Comparison of ENCODE assay signal across 10 mouse cellular contexts in genomic region chr11:69090367-69090766, GRCm38 (mm10). TPM values are rescaled to one million over a fixed set of nuclear protein-coding genes. Genes with fewer than 3 reads are reported as not detected.
DNase-seq lines count a peak whose midpoint lies in the region; ATAC-seq and TF ChIP-seq lines count a peak whose summit lies in the region.
"Had no signal": no experiment of that assay in that cellular context is flagged by ENCODE, and none has a peak within 500 bp of the region (broad histone marks: within the 10 kb centered on the region; RNA-seq: fewer than 3 reads in every experiment).

No protein-coding gene starts in this region.

- no peak for DNase-seq in kidney, adult 8-10 months
- DNase-seq in thymus, postnatal 10 days (ENCODE audit: low spot score in 2 of 2), result no peak
- no peak for DNase-seq in layer of hippocampus, postnatal 25 days (ENCODE audit: extremely low spot score in 1 of 2, low spot score in 1 of 2)
- DNase-seq in spleen, postnatal 14 days (ENCODE audit: low spot score in 2 of 2), result no peak
- DNase-seq: thymus, postnatal 25 days had no signal

- 0 out of 2 replicates have a peak overlapping the region, but pooled peaks have one; percentile 9 for H3K4me3 ChIP-seq in kidney, embryonic 16.5 days (ENCODE audit: low read length)
- no peak overlapping the region for H3K4me3 ChIP-seq in forebrain, embryonic 13.5 days
- no peak overlapping the region for H3K4me3 ChIP-seq in hindbrain, embryonic 16.5 days (ENCODE audit: low read length)
- peak overlapping the region; percentile 92 for H3K4me3 ChIP-seq in myocyte

- TF ChIP-seq POLR2A in myocyte (IDR thresholded peaks at IDR 0.05; ENCODE audit: insufficient read length, low read depth), result no peak

- peaks cover 41% of the 10 kb centered on the region for H3K4me1 ChIP-seq in kidney, embryonic 16.5 days (ENCODE audit: insufficient read depth, low read length)
- H3K4me1 ChIP-seq in forebrain, embryonic 13.5 days, result peaks cover 36% of the 10 kb centered on the region
- H3K4me1 ChIP-seq in hindbrain, embryonic 16.5 days (ENCODE audit: control insufficient read depth, insufficient read depth, low read depth, low read length), result peaks cover 31% of the 10 kb centered on the region

- no peak for ATAC-seq in kidney, embryonic 16.5 days (ENCODE audit: low FRiP score, low TSS enrichment)
- ATAC-seq in forebrain, embryonic 13.5 days, result no peak
- ATAC-seq in hindbrain, embryonic 16.5 days, result no peak

- H3K4me2 ChIP-seq in kidney, embryonic 16.5 days (replicated peaks; ENCODE audit: low read depth, low read length), result peak overlapping the region; percentile 72
- H3K4me2 ChIP-seq in forebrain, embryonic 13.5 days, result peak overlapping the region; percentile 99
- H3K4me2 ChIP-seq in hindbrain, embryonic 16.5 days (ENCODE audit: low read length), result peak overlapping the region; percentile 94
- H3K4me2 ChIP-seq in myocyte (ENCODE audit: low read depth), result peak overlapping the region; percentile 91

- no peak overlapping the region for H3ac ChIP-seq in myocyte (ENCODE audit: control insufficient read depth, insufficient read length)

- 0 out of 2 replicates have a peak overlapping the region, but pooled peaks have one; percentile 3 for H3K27ac ChIP-seq in kidney, embryonic 16.5 days (ENCODE audit: low read length)
- H3K27ac ChIP-seq in forebrain, embryonic 13.5 days, result no peak overlapping the region; the same call in none of the 2 replicates
- no peak overlapping the region for H3K27ac ChIP-seq in hindbrain, embryonic 16.5 days (ENCODE audit: low read depth, low read length)

- peak overlapping the region; percentile 19; the same call in 1 of the 2 replicates for H3K9ac ChIP-seq in kidney, embryonic 16.5 days (replicated peaks; ENCODE audit: low read length)
- peak overlapping the region; percentile 99 for H3K9ac ChIP-seq in forebrain, embryonic 13.5 days
- H3K9ac ChIP-seq in hindbrain, embryonic 16.5 days (ENCODE audit: low read depth, low read length), result 0 out of 2 replicates have a peak overlapping the region, but pooled peaks have one; percentile 39

- H3K79me2 ChIP-seq in myocyte (ENCODE audit: control insufficient read depth, insufficient read depth), result peaks cover 26% of the 10 kb centered on the region

- no peaks in the 10 kb centered on the region for H3K9me3 ChIP-seq in kidney, embryonic 16.5 days (ENCODE audit: low read length)
- no peaks in the 10 kb centered on the region for H3K9me3 ChIP-seq in forebrain, embryonic 13.5 days (replicated peaks)
- H3K9me3 ChIP-seq in hindbrain, embryonic 16.5 days (ENCODE audit: control insufficient read depth, low read length), result no peaks in the 10 kb centered on the region

- WGBS in kidney, embryonic 16.5 days, result 63% methylated on average over 6 of the region's 6 CpGs
- 64% methylated on average over 5 of the region's 6 CpGs for WGBS in forebrain, embryonic 13.5 days
- 42% methylated on average over 6 of the region's 6 CpGs for WGBS in hindbrain, embryonic 16.5 days

- H3K36me3 ChIP-seq in kidney, embryonic 16.5 days (ENCODE audit: insufficient read depth, low read length), result peaks cover 18% of the 10 kb centered on the region; the same call in 1 of the 2 replicates
- peaks cover 26% of the 10 kb centered on the region for H3K36me3 ChIP-seq in forebrain, embryonic 13.5 days (ENCODE audit: poor library complexity, severe bottlenecking)
- H3K36me3 ChIP-seq in hindbrain, embryonic 16.5 days (ENCODE audit: control insufficient read depth, insufficient read depth, low read length), result peaks cover 6% of the 10 kb centered on the region
- H3K36me3 ChIP-seq in myocyte (ENCODE audit: control insufficient read depth, insufficient read depth), result peaks cover 20% of the 10 kb centered on the region

- no peaks in the 10 kb centered on the region for H3K27me3 ChIP-seq in kidney, embryonic 16.5 days (ENCODE audit: insufficient read depth, low read length)
- no peaks in the 10 kb centered on the region for H3K27me3 ChIP-seq in forebrain, embryonic 13.5 days
- H3K27me3 ChIP-seq in hindbrain, embryonic 16.5 days (replicated peaks; ENCODE audit: control insufficient read depth, insufficient read depth, low read length), result no peaks in the 10 kb centered on the region
- H3K27me3 ChIP-seq in myocyte (ENCODE audit: control insufficient read depth, insufficient read depth, insufficient read length), result no peaks in the 10 kb centered on the region

TF ChIP-seq in myocyte, 11 proteins besides CTCF, POLR2A, EP300 and RAD21:
- TF ChIP-seq MYOG (IDR thresholded peaks at IDR 0.05; ENCODE audit: control insufficient read depth in 1 of 3, insufficient read depth in 1 of 3, insufficient read length in 2 of 3, low read depth in 2 of 3) (no peak), CEBPB (IDR thresholded peaks at IDR 0.05; ENCODE audit: insufficient read depth, poor library complexity, severe bottlenecking) (no peak), MAX (IDR thresholded peaks at IDR 0.05; ENCODE audit: low read depth) (no peak), SRF (IDR thresholded peaks at IDR 0.05; ENCODE audit: control insufficient read depth, insufficient read length, low read depth) (no peak)

RNA-seq across cellular contexts. Expression of gene Vamp2, which starts 2.1 kb away (rescaled TPM):
- polyA plus RNA-seq in kidney, embryonic 16.5 days (2015; fragmentation: Nextera tagmentation; extraction: Ambion mirVana), result 81.5 and 114 TPM in 2 replicates
- 110 and 124 TPM in 2 replicates for polyA plus RNA-seq in forebrain, embryonic 13.5 days (2015; fragmentation: Nextera tagmentation; extraction: Ambion mirVana)
- 402 and 475 TPM in 2 replicates for polyA plus RNA-seq in hindbrain, embryonic 16.5 days (2015; fragmentation: Nextera tagmentation; extraction: Ambion mirVana)
- polyA plus RNA-seq in myocyte (2012; fragmentation: generic; extraction: Trizol), result 51.8 TPM
- total RNA-seq in layer of hippocampus, postnatal 25 days (2021), result 1,000 to 10,000 TPM in 1 of 2 experiments, 100 to 1,000 TPM in 1; 978 to 1,010 TPM

RNA-seq across cellular contexts. Expression of gene Per1, which starts 4.7 kb away (rescaled TPM):
- polyA plus RNA-seq in kidney, embryonic 16.5 days (2015; fragmentation: Nextera tagmentation; extraction: Ambion mirVana), result 11.4 and 15.6 TPM in 2 replicates
- polyA plus RNA-seq in forebrain, embryonic 13.5 days (2015; fragmentation: Nextera tagmentation; extraction: Ambion mirVana), result 6.0 and 6.4 TPM in 2 replicates
- 11.1 and 11.2 TPM in 2 replicates for polyA plus RNA-seq in hindbrain, embryonic 16.5 days (2015; fragmentation: Nextera tagmentation; extraction: Ambion mirVana)
- 8.9 TPM for polyA plus RNA-seq in myocyte (2012; fragmentation: generic; extraction: Trizol)
- total RNA-seq in layer of hippocampus, postnatal 25 days (2021), result 10 to 100 TPM; 70.1 to 89.0 TPM

RNA-seq across cellular contexts. Expression of gene Tmem107, which starts 19.8 kb away (rescaled TPM):
- polyA plus RNA-seq in kidney, embryonic 16.5 days (2015; fragmentation: Nextera tagmentation; extraction: Ambion mirVana), result 61.0 and 68.1 TPM in 2 replicates
- 55.1 and 57.2 TPM in 2 replicates for polyA plus RNA-seq in forebrain, embryonic 13.5 days (2015; fragmentation: Nextera tagmentation; extraction: Ambion mirVana)
- 38.6 and 42.6 TPM in 2 replicates for polyA plus RNA-seq in hindbrain, embryonic 16.5 days (2015; fragmentation: Nextera tagmentation; extraction: Ambion mirVana)
- 29.5 TPM for polyA plus RNA-seq in myocyte (2012; fragmentation: generic; extraction: Trizol)
- 10 to 100 TPM; 21.1 to 21.6 TPM for total RNA-seq in layer of hippocampus, postnatal 25 days (2021)

RNA-seq across cellular contexts. Expression of gene Hes7, which starts 29.8 kb away (rescaled TPM):
- polyA plus RNA-seq in kidney, embryonic 16.5 days (2015; fragmentation: Nextera tagmentation; extraction: Ambion mirVana), result 0.39 and 0.51 TPM in 2 replicates
- 0.12 and 0.21 TPM in 2 replicates for polyA plus RNA-seq in forebrain, embryonic 13.5 days (2015; fragmentation: Nextera tagmentation; extraction: Ambion mirVana)
- 1.4 and 1.8 TPM in 2 replicates for polyA plus RNA-seq in hindbrain, embryonic 16.5 days (2015; fragmentation: Nextera tagmentation; extraction: Ambion mirVana)
- polyA plus RNA-seq in myocyte (2012; fragmentation: generic; extraction: Trizol), result 0.28 TPM
- total RNA-seq in layer of hippocampus, postnatal 25 days (2021), result under 1 TPM; 0.80 to 0.96 TPM
- total RNA-seq: monocyte, adult 5-6 weeks had no signal

RNA-seq across cellular contexts. Expression of gene Borcs6, which starts 30.9 kb away (rescaled TPM):
- 8.0 and 9.1 TPM in 2 replicates for polyA plus RNA-seq in kidney, embryonic 16.5 days (2015; fragmentation: Nextera tagmentation; extraction: Ambion mirVana)
- 6.6 and 7.9 TPM in 2 replicates for polyA plus RNA-seq in forebrain, embryonic 13.5 days (2015; fragmentation: Nextera tagmentation; extraction: Ambion mirVana)
- 18.1 and 20.9 TPM in 2 replicates for polyA plus RNA-seq in hindbrain, embryonic 16.5 days (2015; fragmentation: Nextera tagmentation; extraction: Ambion mirVana)
- polyA plus RNA-seq in myocyte (2012; fragmentation: generic; extraction: Trizol), result 27.2 TPM
- 10 to 100 TPM; 27.4 to 31.4 TPM for total RNA-seq in layer of hippocampus, postnatal 25 days (2021)

Comparison
In these comparisons a context has a peak if more than half of its experiments do, and no peak if none do; other contexts are left out.
1. H3K4me3 ChIP-seq: peak in kidney, embryonic 16.5 days (single experiment) and myocyte (single experiment); none in forebrain, embryonic 13.5 days (single experiment) and hindbrain, embryonic 16.5 days (single experiment).
2. H3K9ac ChIP-seq: peak in every context shown above with its lines; median percentile 99 in forebrain, embryonic 13.5 days; 39 in hindbrain, embryonic 16.5 days; 19 in kidney, embryonic 16.5 days.
3. Peak in every context shown above with its lines, with median percentiles within 50 percentile points of each other: H3K4me2 ChIP-seq.